Mouse (Mus musculus): ENCODE data around the gene Sval1.

Gene Sval1

GRCm38 (mm10) chr6:41951330-41951729, at the start of gene Sval1:
Gene Sval1 (plus strand): TSS chr6:41951630.
- H3K27me3 ChIP-seq (ENCODE audit: control insufficient read depth, insufficient read depth, low read length, poor library complexity, severe bottlenecking): no peaks in the 10 kb centered on the region
- H3K36me3 ChIP-seq (ENCODE audit: control insufficient read depth, insufficient read depth, low read length, poor library complexity, severe bottlenecking): no peaks in the 10 kb centered on the region
- DNase-seq (ENCODE audit: low read depth, low spot score): no peak

GRCm38 (mm10) chr6:41911625-41912024, 39.8 kb upstream of the Sval1 start:
- no peaks in the 10 kb centered on the region for H3K36me3 ChIP-seq (ENCODE audit: control insufficient read depth, insufficient read depth, low read length, poor library complexity, severe bottlenecking)
- H3K27me3 ChIP-seq (ENCODE audit: control insufficient read depth, insufficient read depth, low read length, poor library complexity, severe bottlenecking): no peaks in the 10 kb centered on the region
- DNase-seq (ENCODE audit: low read depth, low spot score): no peak

- Histone ChIP-seq H3K27me3 (ENCODE audit: control insufficient read depth, insufficient read depth, low read length, poor library complexity, severe bottlenecking) (no peaks in the 10 kb centered on the region), H3K36me3 (ENCODE audit: control insufficient read depth, insufficient read depth, low read length, poor library complexity, severe bottlenecking) (no peaks in the 10 kb centered on the region)
- no peak for DNase-seq (ENCODE audit: low read depth, low spot score)
Measured at GRCm38 (mm10) chr6:41914883-41915282, 36.5 kb upstream of the Sval1 start.

- Histone ChIP-seq H3K27me3 (ENCODE audit: control insufficient read depth, insufficient read depth, low read length, poor library complexity, severe bottlenecking) (no peaks in the 10 kb centered on the region), H3K36me3 (ENCODE audit: control insufficient read depth, insufficient read depth, low read length, poor library complexity, severe bottlenecking) (no peaks in the 10 kb centered on the region)
- no peak for DNase-seq (ENCODE audit: low read depth, low spot score)
Measured at GRCm38 (mm10) chr6:41967840-41968239, 16.4 kb downstream of the Sval1 start, which contains the start of gene Sval3. Gene Sval3 (plus strand): TSS chr6:41968140.

Data from splenic B cell, adult 2 months (primary cell).